Mouse (Mus musculus) ES-Bruce4 (cell line): ENCODE measurements around the gene Syngr3.

Source experiments
- CTCF ChIP-seq: IDR thresholded peaks from one replicate; pipeline ENCODE4 v1.8.1; 2011; ENCODE audit warnings: low read depth, low read length
- EP300 ChIP-seq: IDR thresholded peaks from 2 replicates; pipeline ENCODE4 v1.6.1; 2011; ENCODE audit warnings: low read depth, low read length; ENCODE audit not compliant: insufficient read depth
- POLR2A ChIP-seq: IDR thresholded peaks from one replicate; pipeline ENCODE4 v1.8.1; 2011; ENCODE audit warnings: low read length; ENCODE audit not compliant: insufficient read depth

DNA sequence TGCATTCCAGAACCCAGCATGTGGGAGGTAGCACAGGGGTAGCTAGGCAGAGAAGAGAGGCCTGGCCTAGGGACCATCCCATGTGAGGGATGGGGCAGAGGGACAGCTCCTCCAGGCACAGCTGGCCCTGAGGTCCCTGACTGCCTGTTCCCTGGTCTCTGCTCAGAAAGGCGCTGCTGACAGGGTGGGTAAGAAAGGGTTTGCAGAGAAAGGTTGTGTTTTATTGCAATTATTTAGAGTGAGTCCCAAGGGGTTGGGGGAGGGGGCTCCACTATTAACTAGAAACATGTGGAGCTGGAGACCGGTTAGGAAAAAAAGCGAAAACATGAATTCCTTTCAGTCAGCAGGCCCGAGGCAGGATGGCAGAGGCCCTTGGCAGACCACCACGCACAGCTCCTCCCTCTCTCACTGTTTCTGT, 50.2 kb downstream of the Syngr3 start:
- TF ChIP-seq POLR2A (no peak), CTCF (no peak), EP300 (no peak)
